Mouse (Mus musculus) thymus, postnatal 25 days (tissue): Measurements from ENCODE around the gene Nploc4.
A peak's percentile ranks its signal among the peaks of the same experiment; 100 is the strongest.
"Not testable (repeated sequence)": the region's sequence is repeated elsewhere in the genome, so short reads cannot be mapped to it uniquely, and the experiment has no call there.

Source experiments
- DNase-seq: peaks from one replicate; pipeline ENCODE4 v3.0.0; 2022

Gene Nploc4

GRCm38 (mm10) chr11:120351250-120352092 is 86.0 kb downstream of the Nploc4 start:
- no peak for DNase-seq

- no peak for DNase-seq
These were observed 86.8 kb downstream of the Nploc4 start for GRCm38 (mm10) chr11:120350711-120351110.

GRCm38 (mm10) chr11:120349986-120350702 is 87.4 kb downstream of the Nploc4 start:
- DNase-seq, result no peak

GRCm38 (mm10) chr11:120349371-120349985 is 88.0 kb downstream of the Nploc4 start:
- peak; percentile 65 for DNase-seq

- peak; percentile 44 for DNase-seq
These were observed 88.7 kb downstream of the Nploc4 start for GRCm38 (mm10) chr11:120348684-120349370.

- DNase-seq, result peak; percentile 87
These were observed 89.5 kb downstream of the Nploc4 start, which contains the start of gene Actg1 for GRCm38 (mm10) chr11:120347791-120348683. TSS of gene Actg1 (minus strand) at chr11:120348542.

- DNase-seq, result peak; percentile 51
These were observed 90.2 kb downstream of the Nploc4 start for GRCm38 (mm10) chr11:120347301-120347700.

GRCm38 (mm10) chr11:120346383-120347034 is 91.0 kb downstream of the Nploc4 start:
- not testable (repeated sequence) for DNase-seq

- DNase-seq, result no peak
These were observed 92.3 kb downstream of the Nploc4 start for GRCm38 (mm10) chr11:120345067-120345681.

GRCm38 (mm10) chr11:120344310-120344920 is 93.1 kb downstream of the Nploc4 start:
- no peak for DNase-seq

GRCm38 (mm10) chr11:120343519-120344309 is 93.8 kb downstream of the Nploc4 start:
- DNase-seq, result no peak

- no peak for DNase-seq
These were observed 94.8 kb downstream of the Nploc4 start for GRCm38 (mm10) chr11:120342656-120343160.

- DNase-seq, result no peak
These were observed 95.8 kb downstream of the Nploc4 start for GRCm38 (mm10) chr11:120341661-120342060.

GRCm38 (mm10) chr11:120339978-120340513 is 97.5 kb downstream of the Nploc4 start:
- no peak for DNase-seq

GRCm38 (mm10) chr11:120338786-120339185 is 98.7 kb downstream of the Nploc4 start:
- DNase-seq, result no peak

- DNase-seq, result no peak
These were observed 100.1 kb downstream of the Nploc4 start for GRCm38 (mm10) chr11:120337447-120337846.

GRCm38 (mm10) chr11:120335431-120336021 is 102.0 kb downstream of the Nploc4 start:
- no peak for DNase-seq
